23 mouse cellular contexts compared by ENCODE assay signal in genomic region chr11:85213215-85213614, GRCm38 (mm10). TPM values are rescaled to one million over a fixed set of nuclear protein-coding genes. Genes with fewer than 3 reads are reported as not detected.
DNase-seq lines count a peak whose midpoint lies in the region; ATAC-seq and TF ChIP-seq lines count a peak whose summit lies in the region.
"Had no signal": no experiment of that assay in that cellular context is flagged by ENCODE, and none has a peak within 500 bp of the region (broad histone marks: within the 10 kb centered on the region; RNA-seq: fewer than 3 reads in every experiment).

No protein-coding gene starts in this region.

- TF ChIP-seq POLR2A in testis, adult 2 months (IDR thresholded peaks at IDR 0.05; ENCODE audit: control insufficient read depth, low read depth, low read length) = no peak

- H3K4me2 ChIP-seq in liver, embryonic 16.5 days (ENCODE audit: low read depth, low read length) = no peak overlapping the region
- H3K4me2 ChIP-seq in hindbrain, embryonic 13.5 days = no peak overlapping the region
- H3K4me2 ChIP-seq: embryonic facial prominence, embryonic 15.5 days; forebrain, embryonic 12.5 days; heart, embryonic 13.5 days; hindbrain, embryonic 14.5 days; intestine, embryonic 15.5 days had no signal

- H3K9ac ChIP-seq in liver, embryonic 16.5 days (ENCODE audit: low read depth, low read length) = no peak overlapping the region
- H3K9ac ChIP-seq in hindbrain, embryonic 13.5 days = no peak overlapping the region
- H3K9ac ChIP-seq: embryonic facial prominence, embryonic 15.5 days; forebrain, embryonic 12.5 days; heart, embryonic 13.5 days; hindbrain, embryonic 14.5 days; intestine, embryonic 15.5 days had no signal

- peak overlapping the region; percentile 57; the same call in 1 of the 2 replicates for H3K27ac ChIP-seq in testis, adult 2 months (ENCODE audit: control insufficient read depth, insufficient read depth, low read depth, low read length)
- H3K27ac ChIP-seq in liver, embryonic 16.5 days (ENCODE audit: low read length) = no peak overlapping the region
- H3K27ac ChIP-seq in hindbrain, embryonic 13.5 days = no peak overlapping the region
- H3K27ac ChIP-seq: embryonic facial prominence, embryonic 15.5 days; forebrain, embryonic 12.5 days; heart, embryonic 13.5 days; hindbrain, embryonic 14.5 days; intestine, embryonic 15.5 days had no signal

- no peaks in the 10 kb centered on the region for H3K9me3 ChIP-seq in liver, embryonic 16.5 days (replicated peaks; ENCODE audit: control insufficient read depth, low read length)
- H3K9me3 ChIP-seq in hindbrain, embryonic 13.5 days = no peaks in the 10 kb centered on the region
- H3K9me3 ChIP-seq: embryonic facial prominence, embryonic 15.5 days; forebrain, embryonic 12.5 days; heart, embryonic 13.5 days; intestine, embryonic 15.5 days had no signal

- DNase-seq in testis, postnatal 10 days (ENCODE audit: low spot score) = no peak
- DNase-seq in Muller cell, postnatal 12 days (ENCODE audit: inconsistent ontology term) = no peak
- DNase-seq in adrenal gland, postnatal 4 days (ENCODE audit: low spot score in 2 of 2) = no peak
- DNase-seq: adrenal gland, postnatal 10 days; cerebellum, adult 2 months; cerebellum, postnatal 10 days; embryo, embryonic 11 days; gastrocnemius, postnatal 25 days; heart, postnatal 4 days had no signal

- peak; percentile 64 for ATAC-seq in erythroblast, adult 5-6 weeks (replicated peaks; ENCODE audit: low FRiP score, poor library complexity, severe bottlenecking)
- peak; percentile 48; the same call in 1 of the 2 replicates for ATAC-seq in liver, embryonic 16.5 days (ENCODE audit: low read depth)
- ATAC-seq in hindbrain, embryonic 13.5 days (ENCODE audit: low FRiP score) = no peak
- ATAC-seq: forebrain, embryonic 16.5 days; intestine, embryonic 15.5 days had no signal

- no peak overlapping the region for H3K4me3 ChIP-seq in testis, adult 2 months (ENCODE audit: control insufficient read depth, low read depth, low read length)
- no peak overlapping the region for H3K4me3 ChIP-seq in liver, embryonic 16.5 days (ENCODE audit: low read depth, low read length)
- H3K4me3 ChIP-seq in hindbrain, embryonic 13.5 days = no peak overlapping the region
- H3K4me3 ChIP-seq: embryonic facial prominence, embryonic 15.5 days; forebrain, embryonic 12.5 days; heart, embryonic 13.5 days; intestine, embryonic 15.5 days had no signal

- 63% methylated on average over 2 of the region's 2 CpGs for WGBS in liver, embryonic 16.5 days (ENCODE audit: insufficient replicate concordance)
- 96% methylated on average over 2 of the region's 2 CpGs for WGBS in hindbrain, embryonic 13.5 days

- H3K27me3 ChIP-seq in testis, adult 2 months (ENCODE audit: control insufficient read depth, insufficient read depth, low read length) = no peaks in the 10 kb centered on the region
- H3K27me3 ChIP-seq in liver, embryonic 16.5 days (ENCODE audit: control insufficient read depth, insufficient read depth, low read depth, low read length) = no peaks in the 10 kb centered on the region
- no peaks in the 10 kb centered on the region for H3K27me3 ChIP-seq in hindbrain, embryonic 13.5 days
- H3K27me3 ChIP-seq: embryonic facial prominence, embryonic 15.5 days; forebrain, embryonic 12.5 days; heart, embryonic 13.5 days; intestine, embryonic 15.5 days had no signal

- H3K4me1 ChIP-seq in testis, adult 2 months (ENCODE audit: control insufficient read depth, insufficient read depth, low read length) = no peaks in the 10 kb centered on the region
- peaks cover 2% of the 10 kb centered on the region; the same call in 1 of the 2 replicates for H3K4me1 ChIP-seq in liver, embryonic 16.5 days (ENCODE audit: control insufficient read depth, low read depth, low read length)
- no peaks in the 10 kb centered on the region for H3K4me1 ChIP-seq in hindbrain, embryonic 13.5 days (replicated peaks)
- H3K4me1 ChIP-seq: forebrain, embryonic 12.5 days; intestine, embryonic 15.5 days had no signal

- peaks cover 2% of the 10 kb centered on the region for H3K36me3 ChIP-seq in testis, adult 2 months (ENCODE audit: control insufficient read depth, insufficient read depth, low read length)
- peaks cover 12% of the 10 kb centered on the region for H3K36me3 ChIP-seq in liver, embryonic 16.5 days (ENCODE audit: control insufficient read depth, insufficient read depth)
- H3K36me3 ChIP-seq in hindbrain, embryonic 13.5 days = peaks cover 72% of the 10 kb centered on the region

- TF ChIP-seq CTCF in testis, adult 2 months (IDR thresholded peaks at IDR 0.05; ENCODE audit: control insufficient read depth, insufficient read depth, insufficient replicate concordance, low read depth, low read length) = no peak

RNA-seq across cellular contexts. Expression of gene Appbp2, which starts 21.7 kb away (rescaled TPM):
- 11.1 and 13.4 TPM in 2 replicates for polyA plus RNA-seq in testis, adult 2 months (2012; rRNA removed)
- total RNA-seq in erythroblast, adult 5-6 weeks (2015; ENCODE audit: low replicate concordance) = 9.8 and 11.0 TPM in 2 replicates
- total RNA-seq in erythroblast, adult 5-6 weeks (2017; ENCODE audit: low replicate concordance) = 5.7 and 6.6 TPM in 2 replicates
- 10.9 and 11.4 TPM in 2 replicates for polyA plus RNA-seq in liver, embryonic 16.5 days (2015; fragmentation: Nextera tagmentation; extraction: Ambion mirVana)
- polyA plus RNA-seq in hindbrain, embryonic 13.5 days (2015; fragmentation: Nextera tagmentation; extraction: Ambion mirVana) = 44.0 and 46.3 TPM in 2 replicates
- total RNA-seq in adrenal gland, postnatal 4 days (2021) = 10 to 100 TPM; 58.8 to 59.0 TPM

RNA-seq across cellular contexts. Expression of gene 1700125H20Rik, which starts 43.0 kb away (rescaled TPM):
- polyA plus RNA-seq in testis, adult 2 months (2012; rRNA removed) = 23.0 and 25.9 TPM in 2 replicates
- not detected in 2 replicates for total RNA-seq in erythroblast, adult 5-6 weeks (2015; ENCODE audit: low replicate concordance)
- not detected in 2 replicates for total RNA-seq in erythroblast, adult 5-6 weeks (2017; ENCODE audit: low replicate concordance)
- 0.14 TPM in 1 of 2 replicates, not detected in the other for polyA plus RNA-seq in liver, embryonic 16.5 days (2015; fragmentation: Nextera tagmentation; extraction: Ambion mirVana)
- polyA plus RNA-seq in hindbrain, embryonic 13.5 days (2015; fragmentation: Nextera tagmentation; extraction: Ambion mirVana) = 1.4 and 1.6 TPM in 2 replicates
- total RNA-seq in adrenal gland, postnatal 4 days (2021) = 1 to 10 TPM in 1 of 2 experiments, under 1 TPM in 1; 0.62 to 1.3 TPM
- total RNA-seq: ES-E14; gastrocnemius, adult 18-20 months; gastrocnemius, postnatal 25 days had no signal
- polyA plus RNA-seq: cerebellum, adult 2 months; embryonic facial prominence, embryonic 11.5 days; frontal cortex, adult 2 months; intestine, embryonic 15.5 days had no signal
